Mouse (Mus musculus): ENCODE measurements around the gene Micu2.

The Micu2 gene

GRCm38 (mm10) chr14:57892961-57893360 is 106.1 kb downstream of the Micu2 start:
- no peak for DNase-seq (ENCODE audit: low spot score)

DNA sequence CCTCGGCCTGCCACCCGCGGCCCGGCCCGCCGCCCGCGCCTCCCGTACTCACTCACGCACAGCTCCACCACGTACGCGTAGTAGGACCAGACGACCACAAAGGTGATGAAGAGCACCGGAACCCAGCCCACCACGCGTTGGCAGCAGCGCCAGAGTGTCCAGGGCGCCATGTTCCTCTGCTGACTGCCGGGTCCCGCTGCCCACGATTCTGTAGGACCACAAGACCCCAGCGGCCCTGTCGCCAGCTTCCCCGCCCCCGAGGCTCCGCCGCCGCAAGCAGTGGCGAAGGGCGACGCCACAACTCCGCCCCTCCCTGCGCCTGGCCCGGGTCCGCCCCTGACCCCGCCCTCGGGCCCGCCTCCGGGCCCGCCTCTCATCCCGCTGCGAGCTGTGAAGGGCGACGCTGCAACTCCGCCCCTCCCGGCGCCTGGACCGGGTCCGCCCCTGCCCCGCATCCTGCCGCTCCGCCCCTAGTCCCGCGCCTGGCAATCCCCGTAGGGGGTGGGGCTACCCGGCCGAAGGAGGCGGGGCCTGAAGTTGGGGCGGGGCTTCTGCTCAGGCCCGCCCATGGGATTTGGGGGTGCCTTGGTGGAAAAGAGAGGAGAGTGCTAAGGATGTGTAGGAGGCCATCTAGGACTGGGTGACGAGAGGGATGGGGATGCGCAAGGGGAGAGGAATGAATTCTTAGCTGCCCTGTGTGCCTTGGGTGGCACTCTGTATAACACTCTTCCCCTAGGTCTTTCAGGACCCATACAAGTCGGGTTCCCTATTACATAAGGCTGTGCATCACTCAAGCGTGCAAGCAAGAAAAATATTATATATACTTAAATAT is 108.8 kb downstream of the Micu2 start, which contains the start of gene Zdhhc20:
Gene Zdhhc20 (minus strand): TSS at position 266 of the 832 bp plus-strand sequence.
- DNase-seq (ENCODE audit: low spot score) = peak; percentile 96

- DNase-seq (ENCODE audit: low spot score) = no peak
Observed at GRCm38 (mm10) chr14:57889541-57890010, 109.5 kb downstream of the Micu2 start.

DNA sequence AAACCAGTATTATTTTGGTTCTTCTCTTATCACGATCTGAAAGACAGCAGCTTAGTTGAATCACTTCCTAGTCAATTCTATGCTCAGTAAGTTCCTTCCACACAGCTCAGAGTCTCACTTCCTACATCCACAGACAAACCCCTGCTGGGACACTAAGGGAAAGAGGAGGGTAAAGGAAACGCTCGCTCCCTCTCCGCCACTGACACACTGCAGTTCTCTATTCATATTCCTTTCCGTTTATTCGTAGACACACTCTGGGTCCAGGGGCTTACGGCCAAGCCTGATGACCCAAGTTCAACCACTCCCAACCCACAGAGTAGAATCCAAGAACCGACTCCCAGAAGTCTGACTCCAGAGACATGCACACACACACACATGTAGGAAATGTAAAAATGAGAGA is 111.9 kb downstream of the Micu2 start:
- no peak for DNase-seq (ENCODE audit: low spot score)

GRCm38 (mm10) chr14:57886032-57886431 is 113.0 kb downstream of the Micu2 start:
- DNase-seq (ENCODE audit: low spot score) = no peak

GRCm38 (mm10) chr14:57883341-57883740 is 115.7 kb downstream of the Micu2 start:
- no peak for DNase-seq (ENCODE audit: low spot score)

DNA sequence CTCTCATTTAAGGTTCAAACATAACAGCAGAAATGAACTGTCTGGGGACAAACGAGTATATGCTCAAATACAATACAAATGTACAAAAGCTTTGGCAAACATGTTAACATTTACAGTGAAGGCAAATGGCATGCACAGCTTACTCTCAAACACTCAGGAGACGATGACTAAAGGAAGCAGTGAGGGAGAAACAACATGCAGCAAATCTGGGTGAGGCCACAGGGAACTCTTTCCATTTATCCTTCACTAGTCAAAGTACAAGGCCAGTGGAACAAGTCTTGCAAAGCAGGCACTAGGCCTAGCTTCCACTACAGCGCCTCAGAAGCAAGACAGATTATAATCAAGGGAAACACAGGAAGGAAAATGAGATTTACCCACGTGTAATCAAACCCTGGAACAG is 116.3 kb downstream of the Micu2 start:
- DNase-seq (ENCODE audit: low spot score) = no peak

GRCm38 (mm10) chr14:57881793-57882192 is 117.3 kb downstream of the Micu2 start:
- peak; percentile 80 for DNase-seq (ENCODE audit: low spot score)

GRCm38 (mm10) chr14:57881074-57881473 is 118.0 kb downstream of the Micu2 start:
- DNase-seq (ENCODE audit: low spot score) = no peak

DNA sequence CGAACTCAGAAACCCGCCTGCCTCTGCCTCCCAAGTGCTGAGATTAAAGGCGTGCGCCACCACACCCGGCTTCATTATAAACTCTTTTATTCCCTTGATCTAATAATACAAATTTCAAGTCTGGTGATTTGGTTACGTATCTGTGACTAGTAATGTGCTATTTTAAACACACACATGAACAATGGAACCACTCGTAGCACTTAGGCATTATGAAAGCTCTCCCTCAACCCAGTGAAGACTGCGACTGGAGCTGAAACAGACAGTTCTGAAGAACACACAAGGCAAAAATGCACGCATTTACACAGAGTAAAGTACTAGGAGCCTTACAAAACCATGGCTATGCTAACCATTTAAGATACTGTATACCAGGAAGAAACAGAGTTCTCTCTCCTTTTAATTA is 121.1 kb downstream of the Micu2 start:
- no peak for DNase-seq (ENCODE audit: low spot score)

GRCm38 (mm10) chr14:57866676-57867276 is 132.3 kb downstream of the Micu2 start:
- DNase-seq (ENCODE audit: low spot score) = no peak

Data from testis, postnatal 14 days (tissue).